Mouse (Mus musculus): ENCODE results near the gene Fah. TPM values are rescaled to one million over a fixed set of nuclear protein-coding genes. Genes with fewer than 3 reads are reported as not detected.

Fah gene
- total RNA-seq, 2 experiments from 2014 or later = 15.1 to 20.1 TPM

- intact Hi-C loops (cut with DNase I) = no loop called here
Measured at GRCm38 (mm10) chr7:84596633-84597032, 9.9 kb downstream of the Fah start.

GRCm38 (mm10) chr7:84596002-84596401, 10.5 kb downstream of the Fah start:
- DNase-seq (ENCODE audit: low spot score in 2 of 2) = no peak
- intact Hi-C loops (cut with DNase I) = no loop called here

More at GRCm38 (mm10) chr7:84596633-84597032, 9.9 kb downstream of the Fah start:
- no peak for DNase-seq (ENCODE audit: low spot score in 2 of 2)

GRCm38 (mm10) chr7:84594917-84595303, 11.6 kb downstream of the Fah start:
- intact Hi-C loops (cut with DNase I) = loop anchor here (5.0 kb wide), 2 partner anchors 147 to 182 kb away; no protein-coding TSS in a partner anchor
- DNase-seq (ENCODE audit: low spot score in 2 of 2) = no peak

- no peak for DNase-seq (ENCODE audit: low spot score in 2 of 2)
- intact Hi-C loops (cut with DNase I) = loop anchor here (5.0 kb wide), 2 partner anchors 148 to 183 kb away; no protein-coding TSS in a partner anchor
Measured at GRCm38 (mm10) chr7:84594087-84594916, 12.2 kb downstream of the Fah start.

GRCm38 (mm10) chr7:84591347-84591746, 15.2 kb downstream of the Fah start:
- intact Hi-C loops (cut with DNase I) = loop anchor here (5.0 kb wide), 2 partner anchors 151 to 186 kb away; no protein-coding TSS in a partner anchor
- no peak for DNase-seq (ENCODE audit: low spot score in 2 of 2)

GRCm38 (mm10) chr7:84590622-84591021, 15.9 kb downstream of the Fah start:
- DNase-seq (ENCODE audit: low spot score in 2 of 2) = no peak
- intact Hi-C loops (cut with DNase I) = loop anchor here (5.0 kb wide), 2 partner anchors 152 to 187 kb away; no protein-coding TSS in a partner anchor

- intact Hi-C loops (cut with DNase I) = loop anchor here (10.0 kb wide), 1 partner anchor 132 kb away; no protein-coding TSS in a partner anchor
- DNase-seq (ENCODE audit: low spot score in 2 of 2) = no peak
Measured at GRCm38 (mm10) chr7:84587101-84587783, 19.3 kb downstream of the Fah start.

- no peak for DNase-seq (ENCODE audit: low spot score in 2 of 2)
- intact Hi-C loops (cut with DNase I) = loop anchor here (10.0 kb wide), 1 partner anchor 132 kb away; no protein-coding TSS in a partner anchor
Measured at GRCm38 (mm10) chr7:84586360-84587100, 20.0 kb downstream of the Fah start.

- no peak for DNase-seq (ENCODE audit: low spot score in 2 of 2)
- intact Hi-C loops (cut with DNase I) = loop anchor here (10.0 kb wide), 1 partner anchor 130 kb away; no protein-coding TSS in a partner anchor
Measured at GRCm38 (mm10) chr7:84585086-84585485, 21.4 kb downstream of the Fah start.

GRCm38 (mm10) chr7:84579769-84580168, 26.8 kb downstream of the Fah start:
- intact Hi-C loops (cut with DNase I) = loop anchor here (10.0 kb wide), 1 partner anchor 125 kb away; no protein-coding TSS in a partner anchor
- DNase-seq (ENCODE audit: low spot score in 2 of 2) = peak in 1 of 2 experiments; percentile 28

GRCm38 (mm10) chr7:84578841-84579240, 27.7 kb downstream of the Fah start:
- intact Hi-C loops (cut with DNase I) = no loop called here
- DNase-seq (ENCODE audit: low spot score in 2 of 2) = peak; percentile 44 to 50

- no peak for DNase-seq (ENCODE audit: low spot score in 2 of 2)
- intact Hi-C loops (cut with DNase I) = no loop called here
Measured at GRCm38 (mm10) chr7:84577034-84577433, 29.5 kb downstream of the Fah start.

- DNase-seq (ENCODE audit: low spot score in 2 of 2) = no peak
- intact Hi-C loops (cut with DNase I) = no loop called here
Measured at GRCm38 (mm10) chr7:84566200-84566599, 40.3 kb downstream of the Fah start.

- intact Hi-C loops (cut with DNase I) = no loop called here
- DNase-seq (ENCODE audit: low spot score in 2 of 2) = no peak
Measured at GRCm38 (mm10) chr7:84564236-84564635, 42.3 kb downstream of the Fah start.

- DNase-seq (ENCODE audit: low spot score in 2 of 2) = no peak
- intact Hi-C loops (cut with DNase I) = no loop called here
Measured at GRCm38 (mm10) chr7:84560500-84560899, 46.0 kb downstream of the Fah start.

GRCm38 (mm10) chr7:84557332-84557731, 49.2 kb downstream of the Fah start:
- intact Hi-C loops (cut with DNase I) = no loop called here
- DNase-seq (ENCODE audit: low spot score in 2 of 2) = no peak

- DNase-seq (ENCODE audit: low spot score in 2 of 2) = no peak
- intact Hi-C loops (cut with DNase I) = no loop called here
Measured at GRCm38 (mm10) chr7:84555294-84555693, 51.2 kb downstream of the Fah start.

- no peak for DNase-seq (ENCODE audit: low spot score in 2 of 2)
- intact Hi-C loops (cut with DNase I) = no loop called here
Measured at GRCm38 (mm10) chr7:84551472-84551871, 55.0 kb downstream of the Fah start.

GRCm38 (mm10) chr7:84546667-84547066, 59.9 kb downstream of the Fah start:
- no peak for DNase-seq (ENCODE audit: low spot score in 2 of 2)
- intact Hi-C loops (cut with DNase I) = no loop called here

GRCm38 (mm10) chr7:84544946-84545345, 61.6 kb downstream of the Fah start:
- no peak for DNase-seq (ENCODE audit: low spot score in 2 of 2)
- intact Hi-C loops (cut with DNase I) = no loop called here

All from left cerebral cortex, postnatal 36 days (tissue).